Mouse (Mus musculus): ENCODE results near the gene Psmb7. TPM values are rescaled to one million over a fixed set of nuclear protein-coding genes. Genes with fewer than 3 reads are reported as not detected.

Psmb7 gene
- polyA plus RNA-seq, 2 experiments, result 253 to 265 TPM

GRCm38 (mm10) chr2:38668802-38669580 lies 25.1 kb upstream of the Psmb7 start:
- WGBS, result 14% methylated on average over 17 of the region's 17 CpGs
- Histone ChIP-seq H3K27me3 (ENCODE audit: control insufficient read depth, insufficient read depth, low read length) (no peaks in the 10 kb centered on the region), H3K4me2 (replicated peaks; ENCODE audit: low read depth, low read length, severe bottlenecking) (peak overlapping the region; percentile 33), H3K9me3 (ENCODE audit: control insufficient read depth, low read length) (no peaks in the 10 kb centered on the region), H3K27ac (replicated peaks; ENCODE audit: low read depth, low read length) (no peak overlapping the region), H3K4me3 (replicated peaks; ENCODE audit: low read length) (peak overlapping the region; percentile 4; the same call in 1 of the 2 replicates), H3K9ac (ENCODE audit: low read depth, low read length, severe bottlenecking) (0 out of 2 replicates have a peak overlapping the region, but pooled peaks have one; percentile 21), H3K4me1 (ENCODE audit: control insufficient read depth, insufficient read depth, low read length) (no peaks in the 10 kb centered on the region), H3K36me3 (ENCODE audit: control insufficient read depth, insufficient read depth, low read length) (no peaks in the 10 kb centered on the region)
- TF ChIP-seq POLR2A (IDR thresholded peaks at IDR 0.05; ENCODE audit: borderline replicate concordance, extremely low read depth, insufficient read depth, insufficient read length), result no peak
- peak; percentile 63; the same call in 1 of the 2 replicates for ATAC-seq (ENCODE audit: low FRiP score, low read depth)
- DNase-seq (ENCODE audit: low spot score), result peak; percentile 42

GRCm38 (mm10) chr2:38661398-38661797 lies 17.5 kb upstream of the Psmb7 start:
- Histone ChIP-seq H3K36me3 (ENCODE audit: control insufficient read depth, insufficient read depth, low read length) (no peaks in the 10 kb centered on the region), H3K4me1 (ENCODE audit: control insufficient read depth, insufficient read depth, low read length) (no peaks in the 10 kb centered on the region; the same call in 1 of the 2 replicates), H3K9me3 (ENCODE audit: control insufficient read depth, low read length) (no peaks in the 10 kb centered on the region), H3K4me2 (replicated peaks; ENCODE audit: low read depth, low read length, severe bottlenecking) (no peak overlapping the region), H3K27me3 (ENCODE audit: control insufficient read depth, insufficient read depth, low read length) (no peaks in the 10 kb centered on the region), H3K27ac (replicated peaks; ENCODE audit: low read depth, low read length) (no peak overlapping the region), H3K4me3 (replicated peaks; ENCODE audit: low read length) (no peak overlapping the region), H3K9ac (ENCODE audit: low read depth, low read length, severe bottlenecking) (no peak overlapping the region)
- no peak for TF ChIP-seq POLR2A (IDR thresholded peaks at IDR 0.05; ENCODE audit: borderline replicate concordance, extremely low read depth, insufficient read depth, insufficient read length)
- no peak for DNase-seq (ENCODE audit: low spot score)
- 2% methylated on average over 1 of the region's 1 CpGs for WGBS
- no peak for ATAC-seq (ENCODE audit: low FRiP score, low read depth)

GRCm38 (mm10) chr2:38658338-38658836 lies 14.5 kb upstream of the Psmb7 start:
- H3K9me3 ChIP-seq (ENCODE audit: control insufficient read depth, low read length), result no peaks in the 10 kb centered on the region
- H3K27ac ChIP-seq (replicated peaks; ENCODE audit: low read depth, low read length), result no peak overlapping the region
- H3K4me1 ChIP-seq (ENCODE audit: control insufficient read depth, insufficient read depth, low read length), result no peaks in the 10 kb centered on the region; the same call in 1 of the 2 replicates
- peak overlapping the region; percentile 38 for H3K4me3 ChIP-seq (replicated peaks; ENCODE audit: low read length)
- no peaks in the 10 kb centered on the region for H3K27me3 ChIP-seq (ENCODE audit: control insufficient read depth, insufficient read depth, low read length)
- ATAC-seq (ENCODE audit: low FRiP score, low read depth) (peak; percentile 93), DNase-seq (ENCODE audit: low spot score) (peak; percentile 61)
- no peak for TF ChIP-seq POLR2A (IDR thresholded peaks at IDR 0.05; ENCODE audit: borderline replicate concordance, extremely low read depth, insufficient read depth, insufficient read length)
- WGBS, result 0% methylated on average over 18 of the region's 25 CpGs
- H3K36me3 ChIP-seq (ENCODE audit: control insufficient read depth, insufficient read depth, low read length), result no peaks in the 10 kb centered on the region
- H3K4me2 ChIP-seq (replicated peaks; ENCODE audit: low read depth, low read length, severe bottlenecking), result peak overlapping the region; percentile 69
- H3K9ac ChIP-seq (ENCODE audit: low read depth, low read length, severe bottlenecking), result peak overlapping the region; percentile 49

- no peak for TF ChIP-seq POLR2A (IDR thresholded peaks at IDR 0.05; ENCODE audit: borderline replicate concordance, extremely low read depth, insufficient read depth, insufficient read length)
- no peak overlapping the region for H3K4me3 ChIP-seq (replicated peaks; ENCODE audit: low read length)
- H3K36me3 ChIP-seq (ENCODE audit: control insufficient read depth, insufficient read depth, low read length), result no peaks in the 10 kb centered on the region
- H3K4me1 ChIP-seq (ENCODE audit: control insufficient read depth, insufficient read depth, low read length), result peaks cover 4% of the 10 kb centered on the region; the same call in 1 of the 2 replicates
- no peak overlapping the region for H3K27ac ChIP-seq (replicated peaks; ENCODE audit: low read depth, low read length)
- WGBS, result 74% methylated on average over 2 of the region's 2 CpGs
- H3K9ac ChIP-seq (ENCODE audit: low read depth, low read length, severe bottlenecking), result no peak overlapping the region
- DNase-seq (ENCODE audit: low spot score) (no peak), ATAC-seq (ENCODE audit: low FRiP score, low read depth) (no peak)
- H3K9me3 ChIP-seq (ENCODE audit: control insufficient read depth, low read length), result no peaks in the 10 kb centered on the region
- H3K4me2 ChIP-seq (replicated peaks; ENCODE audit: low read depth, low read length, severe bottlenecking), result no peak overlapping the region
- no peaks in the 10 kb centered on the region for H3K27me3 ChIP-seq (ENCODE audit: control insufficient read depth, insufficient read depth, low read length)
These were observed 9.8 kb upstream of the Psmb7 start for GRCm38 (mm10) chr2:38653694-38654093.

- TF ChIP-seq POLR2A (IDR thresholded peaks at IDR 0.05; ENCODE audit: borderline replicate concordance, extremely low read depth, insufficient read depth, insufficient read length), result no peak
- H3K4me3 ChIP-seq (replicated peaks; ENCODE audit: low read length), result no peak overlapping the region
- no peaks in the 10 kb centered on the region for H3K36me3 ChIP-seq (ENCODE audit: control insufficient read depth, insufficient read depth, low read length)
- no peak for ATAC-seq (ENCODE audit: low FRiP score, low read depth)
- no peak overlapping the region for H3K4me2 ChIP-seq (replicated peaks; ENCODE audit: low read depth, low read length, severe bottlenecking)
- peaks cover 4% of the 10 kb centered on the region; the same call in 1 of the 2 replicates for H3K4me1 ChIP-seq (ENCODE audit: control insufficient read depth, insufficient read depth, low read length)
- H3K9ac ChIP-seq (ENCODE audit: low read depth, low read length, severe bottlenecking), result no peak overlapping the region
- DNase-seq (ENCODE audit: low spot score), result no peak
- no peaks in the 10 kb centered on the region for H3K9me3 ChIP-seq (ENCODE audit: control insufficient read depth, low read length)
- H3K27me3 ChIP-seq (ENCODE audit: control insufficient read depth, insufficient read depth, low read length), result no peaks in the 10 kb centered on the region
- H3K27ac ChIP-seq (replicated peaks; ENCODE audit: low read depth, low read length), result no peak overlapping the region
- 88% methylated on average over 5 of the region's 5 CpGs for WGBS
These were observed 9.4 kb upstream of the Psmb7 start for GRCm38 (mm10) chr2:38653293-38653619.

All from limb, embryonic 14.5 days (tissue).